Mouse (Mus musculus) thymus, postnatal 4 days (tissue): ENCODE data around the gene Bag2.
"Not testable (repeated sequence)": the region's sequence is repeated elsewhere in the genome, so short reads cannot be mapped to it uniquely, and the experiment has no call there.

ENCODE experiments used
- DNase-seq: peaks from one replicate; pipeline ENCODE4 v3.0.0; 2021

Bag2 gene

GRCm38 (mm10) chr1:33749109-33749508 is 8.5 kb downstream of the Bag2 start:
- no peak for DNase-seq

GRCm38 (mm10) chr1:33745901-33746300 is 11.7 kb downstream of the Bag2 start:
- DNase-seq = no peak

DNA sequence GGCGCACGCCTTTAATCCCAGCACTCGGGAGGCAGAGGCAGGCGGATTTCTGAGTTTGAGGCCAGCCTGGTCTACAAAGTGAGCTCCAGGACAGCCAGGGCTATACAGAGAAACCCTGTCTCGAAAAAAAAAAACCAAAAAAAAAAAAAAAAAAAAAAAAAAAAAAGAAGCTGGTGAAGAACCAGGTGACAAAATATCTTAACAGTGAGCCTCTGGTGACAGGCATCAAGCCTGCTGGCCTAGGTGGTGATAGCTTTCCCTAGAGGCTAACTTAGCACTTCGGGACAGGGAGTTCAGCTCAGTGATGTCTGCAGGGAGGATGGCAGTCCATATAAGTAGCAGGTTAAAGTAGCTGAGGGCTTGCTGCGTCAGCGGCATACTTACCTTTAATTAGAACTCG is 12.8 kb downstream of the Bag2 start:
- DNase-seq = not testable (repeated sequence)

GRCm38 (mm10) chr1:33742903-33743302 is 14.7 kb downstream of the Bag2 start:
- peak; percentile 71 for DNase-seq

- peak; percentile 89 for DNase-seq
Measured at GRCm38 (mm10) chr1:33739302-33739701, 18.3 kb downstream of the Bag2 start.

DNA sequence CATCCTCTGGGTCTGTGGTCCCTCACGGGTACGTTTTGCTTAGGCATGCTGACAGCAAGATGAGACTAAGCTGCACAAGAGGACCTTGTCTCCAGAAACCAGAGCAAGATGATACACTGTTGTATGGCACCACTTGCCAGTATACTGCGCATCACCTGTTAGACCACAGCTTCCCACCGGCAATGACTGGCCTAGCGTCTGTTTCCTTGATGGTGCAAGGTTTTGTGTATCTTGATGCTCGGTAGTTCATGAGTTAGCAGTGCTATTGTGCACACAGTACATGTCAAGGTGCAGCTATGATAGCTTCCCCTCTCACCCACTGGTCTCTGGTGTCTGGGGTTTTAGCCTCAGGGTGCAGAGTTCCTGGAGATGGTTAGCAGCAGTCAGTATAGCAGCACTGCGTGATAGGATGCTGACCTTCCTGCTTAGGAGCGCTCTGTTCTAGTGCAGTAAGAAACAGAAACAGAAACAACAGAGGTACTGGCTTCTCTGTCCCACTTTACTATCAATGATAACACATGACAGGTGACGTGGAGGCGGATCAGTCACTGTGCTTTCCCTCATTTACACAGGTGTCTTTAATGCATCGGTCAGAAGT is 18.8 kb downstream of the Bag2 start:
- DNase-seq = no peak

DNA sequence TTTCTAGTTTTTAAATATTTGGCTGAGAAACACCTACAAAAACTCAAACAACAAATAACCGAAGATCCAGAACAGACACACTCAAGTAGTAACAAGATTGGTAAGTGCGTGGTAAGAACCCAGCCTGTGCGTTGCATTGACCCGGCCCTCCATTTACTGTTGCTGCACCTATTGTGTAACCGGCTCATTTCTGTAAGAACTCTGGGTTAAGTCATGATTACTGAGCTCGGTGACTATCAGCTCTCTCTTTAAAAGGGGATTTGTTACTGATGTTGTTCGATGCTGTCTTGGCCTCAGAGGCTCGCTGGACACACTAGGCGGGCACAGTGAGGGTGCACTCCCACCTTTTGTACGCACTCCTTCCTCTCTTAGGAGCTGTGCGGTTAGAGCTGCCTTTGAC is 19.3 kb downstream of the Bag2 start:
- DNase-seq = no peak

DNA sequence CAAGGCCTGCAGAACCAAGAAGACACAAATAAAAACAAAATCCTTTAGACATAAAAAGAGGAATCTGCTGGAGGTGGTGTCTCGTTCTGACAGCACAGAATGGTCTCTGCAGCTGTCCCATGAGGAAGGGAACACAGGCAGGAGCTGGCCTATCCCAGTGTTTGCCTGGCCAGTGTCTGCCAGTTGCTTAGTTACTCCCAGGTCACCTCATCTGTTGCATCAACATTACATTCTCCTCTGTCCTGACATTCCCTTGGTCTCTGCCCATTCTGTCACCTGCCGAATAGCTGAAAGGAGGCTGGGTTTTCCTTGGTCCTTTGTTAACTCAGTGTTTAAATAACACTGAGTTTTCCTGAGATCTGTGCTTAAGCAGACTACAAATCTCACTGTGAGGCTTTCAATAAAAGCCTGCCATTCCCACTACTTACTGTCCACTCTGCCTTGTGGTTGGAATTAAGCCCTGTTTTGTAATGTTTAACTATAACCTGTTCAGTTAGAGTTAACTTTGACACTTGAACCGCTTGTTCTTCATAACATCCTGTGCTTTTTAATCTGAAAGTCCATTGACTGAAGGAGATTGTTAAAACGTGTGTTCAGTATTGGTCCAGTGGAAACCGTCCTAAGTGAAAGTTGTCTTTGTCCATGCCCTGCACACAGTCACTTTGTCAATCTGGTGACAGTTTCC is 23.5 kb downstream of the Bag2 start:
- DNase-seq = no peak

- no peak for DNase-seq
Measured at GRCm38 (mm10) chr1:33733044-33733443, 24.6 kb downstream of the Bag2 start.

GRCm38 (mm10) chr1:33725086-33725485 is 32.5 kb downstream of the Bag2 start:
- no peak for DNase-seq

GRCm38 (mm10) chr1:33724516-33724915 is 33.1 kb downstream of the Bag2 start:
- DNase-seq = no peak

DNA sequence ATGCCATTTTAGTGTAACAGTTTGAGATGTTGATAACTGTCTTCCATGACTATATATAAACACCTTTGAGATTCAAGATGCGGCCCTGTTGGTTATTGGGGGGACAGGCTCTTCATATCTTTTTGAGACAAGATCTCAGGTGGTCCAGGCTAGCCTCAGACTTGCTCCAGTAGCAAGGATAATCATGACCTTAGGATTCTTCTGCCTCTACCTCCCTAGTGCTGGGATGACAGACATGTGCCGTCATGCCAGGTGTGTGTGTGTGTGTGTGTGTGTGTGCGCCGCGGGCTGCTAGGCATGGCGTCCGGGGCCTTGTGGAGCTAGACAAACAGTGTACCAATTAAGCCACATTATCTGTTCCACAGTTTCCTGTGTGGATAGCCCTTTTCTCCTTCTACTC is 36.6 kb downstream of the Bag2 start:
- DNase-seq = no peak

- DNase-seq = no peak
Measured at GRCm38 (mm10) chr1:33720231-33720630, 37.4 kb downstream of the Bag2 start.

DNA sequence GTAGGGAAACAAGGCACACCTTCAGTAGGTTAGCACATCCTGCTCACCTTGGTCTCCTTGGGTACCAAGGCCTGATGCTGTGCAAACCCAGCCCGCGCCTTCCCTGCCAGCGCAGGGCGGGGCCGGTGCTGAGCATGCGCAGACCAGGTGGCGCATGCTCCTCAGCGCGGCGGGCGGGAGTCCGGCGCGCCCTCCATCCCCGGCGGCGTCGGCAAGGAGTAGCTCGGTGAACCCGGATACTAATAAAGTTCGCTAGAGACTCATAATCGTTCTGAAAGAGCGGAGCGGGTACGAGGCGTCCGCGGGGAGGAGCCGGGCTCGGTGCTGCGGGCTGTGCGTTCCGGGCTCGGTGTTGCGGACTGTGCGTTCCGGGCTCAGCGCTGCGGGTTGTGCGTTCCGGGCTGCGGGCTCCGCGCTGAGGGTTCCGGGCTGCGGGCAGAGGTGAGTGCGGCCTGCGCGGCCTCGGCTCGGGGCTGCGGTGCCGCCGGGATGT is 37.8 kb downstream of the Bag2 start, which contains the start of gene Rab23:
Gene Rab23, plus strand, starts transcription at position 155 of the 493 bp plus-strand sequence.
- DNase-seq = peak; percentile 85

DNA sequence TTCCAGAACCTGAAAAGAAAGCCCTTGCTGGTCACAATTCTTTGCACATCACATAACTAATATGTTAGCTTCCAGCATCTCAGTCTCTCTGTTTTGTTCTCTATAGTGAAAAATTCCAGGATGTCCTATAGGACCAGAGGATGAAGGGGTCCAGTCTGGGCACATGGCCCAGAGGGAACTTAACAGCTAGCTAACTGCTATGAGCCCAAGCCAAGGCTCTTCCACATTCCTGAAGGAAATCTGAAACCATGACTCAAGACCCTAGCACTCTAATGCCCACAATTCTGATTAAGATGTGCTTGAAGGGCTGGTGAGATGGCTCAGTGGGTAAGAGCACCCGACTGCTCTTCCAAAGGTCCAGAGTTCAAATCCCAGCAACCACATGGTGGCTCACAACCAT is 40.0 kb downstream of the Bag2 start:
- no peak for DNase-seq

- no peak for DNase-seq
Measured at GRCm38 (mm10) chr1:33714796-33715195, 42.8 kb downstream of the Bag2 start.

- DNase-seq = no peak
Measured at GRCm38 (mm10) chr1:33712026-33712425, 45.6 kb downstream of the Bag2 start.

DNA sequence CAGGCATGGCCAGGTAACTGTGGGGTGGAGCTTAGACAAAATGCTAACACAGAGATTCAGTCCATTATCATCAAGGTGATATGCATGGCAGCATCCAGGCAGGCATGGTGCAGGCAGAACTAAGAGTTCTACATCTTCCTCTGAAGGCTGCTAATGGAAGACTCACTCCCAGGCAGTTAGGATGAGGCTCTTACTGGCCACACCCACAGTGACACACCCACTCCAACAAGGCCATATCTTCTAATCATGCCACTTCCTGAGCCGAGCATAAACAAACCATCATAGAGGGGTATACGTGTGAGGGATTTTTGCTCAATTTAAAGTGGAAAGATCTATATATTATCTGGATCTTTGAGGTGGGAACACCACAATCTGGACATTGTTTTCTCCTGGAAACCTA is 48.0 kb downstream of the Bag2 start:
- no peak for DNase-seq

DNA sequence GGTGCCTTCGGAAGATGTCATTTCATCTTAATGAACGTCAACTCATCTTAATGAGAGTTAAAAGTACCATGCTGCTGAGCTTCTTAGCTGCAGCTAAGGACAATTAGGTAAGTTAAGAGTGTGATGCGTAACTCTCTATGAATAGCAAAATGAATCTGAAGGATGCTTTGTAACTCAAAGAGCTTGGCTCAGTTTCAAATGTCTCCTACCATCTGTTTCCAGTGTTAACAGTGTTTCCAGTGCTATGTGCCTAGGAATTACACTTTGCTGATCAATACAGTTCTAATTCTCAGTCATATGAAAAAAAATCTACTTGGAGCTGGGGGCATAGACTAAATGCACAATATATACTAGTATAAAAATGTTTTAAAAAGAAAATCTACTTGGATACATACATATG is 56.4 kb downstream of the Bag2 start:
- no peak for DNase-seq

GRCm38 (mm10) chr1:33696016-33696415 is 61.6 kb downstream of the Bag2 start:
- no peak for DNase-seq
